Mouse (Mus musculus) intestine, postnatal 0 days (tissue): ENCODE results near the gene Sel1l. TPM values are rescaled to one million over a fixed set of nuclear protein-coding genes. Genes with fewer than 3 reads are reported as not detected.
A peak's percentile ranks its signal among the peaks of the same experiment; 100 is the strongest.

Experiments used
- ATAC-seq: fragments of 200-750 bp; cut with Nextera tagmentation; 2 replicates; pipeline ENCODE4 v1.8.0; 2017; ENCODE audit warnings: mild to moderate bottlenecking, moderate TSS enrichment, moderate library complexity
- H3K27ac ChIP-seq: fragments of 300-500 bp; sonication (generic); 2 replicates; pipeline ENCODE4 v1.5.1; 2014; ENCODE audit warnings: mild to moderate bottlenecking, low read depth, low read length, moderate library complexity
- H3K27me3 ChIP-seq: fragments of 300-500 bp; sonication (generic); replicated peaks from 2 replicates; pipeline ENCODE4 v1.6.1; 2014; ENCODE audit warnings: low read length, mixed read lengths; ENCODE audit not compliant: control insufficient read depth, insufficient read depth
- H3K36me3 ChIP-seq: fragments of 300-500 bp; sonication (generic); 2 replicates; pipeline ENCODE4 v1.6.1; 2014; ENCODE audit warnings: mild to moderate bottlenecking, moderate library complexity; ENCODE audit not compliant: control insufficient read depth, insufficient read depth
- H3K4me1 ChIP-seq: fragments of 300-500 bp; sonication (generic); replicated peaks from 2 replicates; pipeline ENCODE4 v1.6.1; 2014; ENCODE audit warnings: antibody characterized with exemption, low read length, mixed read lengths; ENCODE audit not compliant: control insufficient read depth, insufficient read depth
- H3K4me2 ChIP-seq: fragments of 300-500 bp; sonication (generic); replicated peaks from 2 replicates; pipeline ENCODE4 v1.6.1; 2014; ENCODE audit warnings: low read depth, mild to moderate bottlenecking, moderate library complexity
- H3K4me3 ChIP-seq: fragments of 300-500 bp; sonication (generic); 2 replicates; pipeline ENCODE4 v1.5.1; 2014; ENCODE audit warnings: low read depth, low read length
- H3K9ac ChIP-seq: fragments of 300-500 bp; sonication (generic); 2 replicates; pipeline ENCODE4 v1.6.1; 2014; ENCODE audit warnings: mild to moderate bottlenecking, low read depth, low read length
- H3K9me3 ChIP-seq: fragments of 300-500 bp; sonication (generic); 2 replicates; pipeline ENCODE4 v1.6.1; 2016; ENCODE audit warnings: mixed run types; ENCODE audit not compliant: control insufficient read depth
- CTCF ChIP-seq: sonication (generic); IDR thresholded peaks from 2 replicates; pipeline ENCODE4 v1.5.1; 2016; ENCODE audit warnings: low read depth, mild to moderate bottlenecking, control low read depth, antibody characterized with exemption, moderate library complexity
- WGBS: fragments of 180-500 bp; shearing (Covaris S2); extraction: QIAGEN DNeasy Blood & Tissue Kit; methylation state at CpG from one replicate; pipeline ENCODE4 v1.1.7; 2014; 5-methylcytosine and 5-hydroxymethylcytosine counted together
- polyA plus RNA-seq: library from polyadenylated mRNA; unstranded; fragments of >200 nt; fragmentation: Nextera tagmentation; extraction: Ambion mirVana; gene quantifications from 2 replicates; pipeline ENCODE4 v1.2.1, GENCODE M21; 2015

Gene Sel1l
- polyA plus RNA-seq, 1 experiment from 2014 or later, result 88.2 TPM

- no peak overlapping the region for H3K4me3 ChIP-seq
- peak; percentile 91 for ATAC-seq
- no peak overlapping the region for H3K4me2 ChIP-seq
- peaks cover 9% of the 10 kb centered on the region; the same call in 1 of the 2 replicates for H3K4me1 ChIP-seq
- no peak for TF ChIP-seq CTCF
- peak overlapping the region; percentile 75 for H3K27ac ChIP-seq
- 51% methylated on average over 3 of the region's 3 CpGs for WGBS
- no peak overlapping the region for H3K9ac ChIP-seq
- H3K36me3 ChIP-seq, result peaks cover 76% of the 10 kb centered on the region
- H3K9me3 ChIP-seq, result no peaks in the 10 kb centered on the region
- H3K27me3 ChIP-seq, result no peaks in the 10 kb centered on the region
Measured at GRCm38 (mm10) chr12:91833237-91833938, 15.6 kb downstream of the Sel1l start.

GRCm38 (mm10) chr12:91831410-91831809, 17.5 kb downstream of the Sel1l start:
- no peaks in the 10 kb centered on the region for H3K9me3 ChIP-seq
- 94% methylated on average over 7 of the region's 7 CpGs for WGBS
- no peak overlapping the region for H3K4me3 ChIP-seq
- TF ChIP-seq CTCF, result no peak
- ATAC-seq, result no peak
- H3K9ac ChIP-seq, result no peak overlapping the region
- no peaks in the 10 kb centered on the region for H3K27me3 ChIP-seq
- no peaks in the 10 kb centered on the region for H3K4me1 ChIP-seq
- H3K36me3 ChIP-seq, result peaks cover 71% of the 10 kb centered on the region
- no peak overlapping the region for H3K4me2 ChIP-seq
- H3K27ac ChIP-seq, result no peak overlapping the region

- H3K27ac ChIP-seq, result no peak overlapping the region
- TF ChIP-seq CTCF, result no peak
- WGBS, result 91% methylated on average over 12 of the region's 12 CpGs
- H3K4me3 ChIP-seq, result no peak overlapping the region
- H3K9me3 ChIP-seq, result no peaks in the 10 kb centered on the region
- H3K9ac ChIP-seq, result no peak overlapping the region
- no peaks in the 10 kb centered on the region for H3K4me1 ChIP-seq
- ATAC-seq, result no peak
- no peaks in the 10 kb centered on the region for H3K27me3 ChIP-seq
- H3K4me2 ChIP-seq, result no peak overlapping the region
- peaks cover 88% of the 10 kb centered on the region for H3K36me3 ChIP-seq
Measured at GRCm38 (mm10) chr12:91820461-91820860, 28.5 kb downstream of the Sel1l start.

DNA sequence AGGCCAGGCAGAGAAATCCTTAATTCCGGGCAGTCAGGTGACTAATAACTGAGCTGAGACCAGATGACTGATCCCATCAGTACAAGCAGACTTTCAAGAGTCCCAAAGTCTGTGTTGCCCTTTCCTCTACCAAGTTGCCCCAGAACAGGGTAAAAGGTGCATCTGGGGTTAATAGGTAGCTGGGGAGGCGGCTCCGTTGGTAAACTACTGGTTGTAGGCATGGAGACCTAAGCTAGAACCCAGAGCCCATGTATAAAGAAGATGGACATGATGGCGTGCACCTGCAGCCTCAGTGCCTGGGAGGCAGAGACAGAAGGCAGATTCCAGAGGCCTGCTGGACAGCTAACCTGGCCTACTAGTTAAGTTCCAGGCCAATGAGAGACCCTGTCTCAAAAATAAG, 30.2 kb downstream of the Sel1l start:
- no peaks in the 10 kb centered on the region for H3K9me3 ChIP-seq
- H3K9ac ChIP-seq, result no peak overlapping the region
- no peaks in the 10 kb centered on the region for H3K4me1 ChIP-seq
- 89% methylated on average over 4 of the region's 4 CpGs for WGBS
- H3K4me3 ChIP-seq, result no peak overlapping the region
- H3K4me2 ChIP-seq, result no peak overlapping the region
- no peak overlapping the region for H3K27ac ChIP-seq
- ATAC-seq, result no peak
- no peaks in the 10 kb centered on the region for H3K27me3 ChIP-seq
- peaks cover 88% of the 10 kb centered on the region for H3K36me3 ChIP-seq
- TF ChIP-seq CTCF, result no peak

- Histone ChIP-seq H3K9ac (no peak overlapping the region), H3K4me3 (no peak overlapping the region), H3K4me2 (no peak overlapping the region), H3K36me3 (peaks cover 86% of the 10 kb centered on the region), H3K27me3 (no peaks in the 10 kb centered on the region), H3K4me1 (no peaks in the 10 kb centered on the region), H3K9me3 (no peaks in the 10 kb centered on the region), H3K27ac (no peak overlapping the region)
- peak; percentile 75 for TF ChIP-seq CTCF
- ATAC-seq, result no peak
- WGBS, result 27% methylated on average over 10 of the region's 10 CpGs
Measured at GRCm38 (mm10) chr12:91815990-91816389, 33.0 kb downstream of the Sel1l start.

DNA sequence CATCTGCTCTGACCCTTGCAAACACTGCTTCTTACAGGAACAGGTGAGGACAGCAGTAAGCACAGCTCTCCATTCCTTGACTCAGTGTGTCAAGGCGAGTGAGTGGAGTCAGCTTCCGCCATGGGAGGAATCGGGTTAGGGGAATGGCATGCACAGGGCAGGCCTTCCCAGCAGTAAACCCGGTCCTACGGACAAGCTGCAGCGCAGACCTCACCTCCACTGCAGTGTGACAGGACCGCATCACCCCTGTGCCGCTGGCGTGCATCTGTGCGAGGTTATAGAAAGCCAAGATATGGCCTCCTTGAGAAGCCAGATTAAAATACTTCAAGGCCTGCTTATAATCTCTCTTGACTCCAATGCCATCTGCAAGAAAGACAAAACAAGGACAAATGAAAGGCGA, 33.4 kb downstream of the Sel1l start:
- 96% methylated on average over 11 of the region's 11 CpGs for WGBS
- no peak overlapping the region for H3K4me2 ChIP-seq
- peaks cover 87% of the 10 kb centered on the region for H3K36me3 ChIP-seq
- H3K9ac ChIP-seq, result no peak overlapping the region
- no peaks in the 10 kb centered on the region for H3K4me1 ChIP-seq
- TF ChIP-seq CTCF, result no peak
- ATAC-seq, result no peak
- H3K4me3 ChIP-seq, result no peak overlapping the region
- H3K27me3 ChIP-seq, result no peaks in the 10 kb centered on the region
- no peaks in the 10 kb centered on the region for H3K9me3 ChIP-seq
- no peak overlapping the region for H3K27ac ChIP-seq
